Mouse (Mus musculus): ENCODE results near the gene Nudt19. TPM values are rescaled to one million over a fixed set of nuclear protein-coding genes. Genes with fewer than 3 reads are reported as not detected.
A peak's percentile ranks its signal among the peaks of the same experiment; 100 is the strongest.

Nudt19 gene
- polyA plus RNA-seq, 1 experiment from 2014 or later, result 125 TPM

DNA sequence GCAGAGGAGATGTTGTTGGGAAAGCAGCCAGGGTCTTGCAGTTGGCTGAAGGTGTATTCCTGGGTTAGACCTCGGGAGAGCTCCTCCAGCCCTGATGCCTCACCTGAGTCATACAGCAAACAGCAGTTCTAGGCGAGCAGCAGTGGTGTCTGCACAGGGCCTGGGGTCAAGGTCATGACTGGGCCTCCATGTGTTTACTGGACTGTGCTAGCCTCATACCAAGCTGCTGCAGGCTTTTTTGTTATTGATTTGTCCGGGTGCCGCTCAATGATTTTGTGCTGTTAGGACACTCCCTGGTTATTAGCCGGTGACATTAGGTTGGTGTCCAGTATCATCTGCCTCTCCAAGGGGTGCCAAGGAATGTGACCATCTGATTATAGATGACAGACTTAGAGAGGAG, 31.6 kb upstream of the Nudt19 start:
- Histone ChIP-seq H3K36me3 (ENCODE audit: control insufficient read depth, insufficient read depth, low read length) (peaks cover 10% of the 10 kb centered on the region), H3K9me3 (ENCODE audit: control insufficient read depth, low read length) (no peaks in the 10 kb centered on the region), H3K27ac (ENCODE audit: low read depth, low read length) (peak overlapping the region; percentile 67; the same call in 1 of the 2 replicates), H3K4me3 (ENCODE audit: low read depth, low read length) (peak overlapping the region; percentile 97), H3K27me3 (replicated peaks; ENCODE audit: control insufficient read depth, insufficient read depth, low read length) (peaks cover 25% of the 10 kb centered on the region), H3K4me2 (peak overlapping the region; percentile 100), H3K4me1 (replicated peaks; ENCODE audit: control insufficient read depth, insufficient read depth, low read length) (peaks cover 41% of the 10 kb centered on the region), H3K9ac (ENCODE audit: low read depth, low read length) (no peak overlapping the region)
- 62% methylated on average over 5 of the region's 5 CpGs for WGBS
- DNase-seq (ENCODE audit: low spot score), result no peak
- ATAC-seq (replicated peaks; ENCODE audit: low FRiP score), result no peak

DNA sequence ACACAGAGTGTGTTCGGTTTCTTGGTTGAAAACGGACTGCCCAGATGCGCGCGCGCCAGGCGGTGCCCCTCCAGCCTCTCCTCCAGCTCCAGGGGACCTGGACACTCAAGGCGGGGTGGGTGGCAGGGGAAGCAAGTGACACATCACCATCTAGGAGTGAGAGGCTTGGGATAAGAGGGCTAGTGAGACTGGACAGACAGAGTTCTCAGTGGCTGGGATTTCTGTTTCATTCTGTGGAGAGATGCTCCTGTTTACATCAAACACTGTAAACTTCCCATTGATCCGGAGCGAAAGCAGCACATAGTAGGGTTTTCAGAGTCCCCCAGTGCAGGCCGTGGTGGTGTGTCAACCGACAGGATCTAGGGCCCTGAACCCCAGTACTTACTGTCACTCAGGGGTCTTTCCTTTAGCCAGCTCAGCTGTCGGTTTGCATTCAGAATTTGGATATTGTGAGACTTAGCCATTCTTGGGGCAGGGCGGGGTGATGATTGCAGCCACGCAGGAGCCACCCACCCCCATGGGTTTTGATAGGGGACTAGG, 30.9 kb upstream of the Nudt19 start:
- Histone ChIP-seq H3K4me3 (ENCODE audit: low read depth, low read length) (peak overlapping the region; percentile 97), H3K9ac (ENCODE audit: low read depth, low read length) (peak overlapping the region; percentile 95), H3K27ac (ENCODE audit: low read depth, low read length) (peak overlapping the region; percentile 86), H3K27me3 (replicated peaks; ENCODE audit: control insufficient read depth, insufficient read depth, low read length) (peaks cover 25% of the 10 kb centered on the region), H3K4me2 (peak overlapping the region; percentile 100), H3K36me3 (ENCODE audit: control insufficient read depth, insufficient read depth, low read length) (peaks cover 3% of the 10 kb centered on the region), H3K9me3 (ENCODE audit: control insufficient read depth, low read length) (no peaks in the 10 kb centered on the region), H3K4me1 (replicated peaks; ENCODE audit: control insufficient read depth, insufficient read depth, low read length) (peaks cover 41% of the 10 kb centered on the region)
- WGBS, result 18% methylated on average over 15 of the region's 15 CpGs
- ATAC-seq (replicated peaks; ENCODE audit: low FRiP score) (no peak), DNase-seq (ENCODE audit: low spot score) (no peak)

DNA sequence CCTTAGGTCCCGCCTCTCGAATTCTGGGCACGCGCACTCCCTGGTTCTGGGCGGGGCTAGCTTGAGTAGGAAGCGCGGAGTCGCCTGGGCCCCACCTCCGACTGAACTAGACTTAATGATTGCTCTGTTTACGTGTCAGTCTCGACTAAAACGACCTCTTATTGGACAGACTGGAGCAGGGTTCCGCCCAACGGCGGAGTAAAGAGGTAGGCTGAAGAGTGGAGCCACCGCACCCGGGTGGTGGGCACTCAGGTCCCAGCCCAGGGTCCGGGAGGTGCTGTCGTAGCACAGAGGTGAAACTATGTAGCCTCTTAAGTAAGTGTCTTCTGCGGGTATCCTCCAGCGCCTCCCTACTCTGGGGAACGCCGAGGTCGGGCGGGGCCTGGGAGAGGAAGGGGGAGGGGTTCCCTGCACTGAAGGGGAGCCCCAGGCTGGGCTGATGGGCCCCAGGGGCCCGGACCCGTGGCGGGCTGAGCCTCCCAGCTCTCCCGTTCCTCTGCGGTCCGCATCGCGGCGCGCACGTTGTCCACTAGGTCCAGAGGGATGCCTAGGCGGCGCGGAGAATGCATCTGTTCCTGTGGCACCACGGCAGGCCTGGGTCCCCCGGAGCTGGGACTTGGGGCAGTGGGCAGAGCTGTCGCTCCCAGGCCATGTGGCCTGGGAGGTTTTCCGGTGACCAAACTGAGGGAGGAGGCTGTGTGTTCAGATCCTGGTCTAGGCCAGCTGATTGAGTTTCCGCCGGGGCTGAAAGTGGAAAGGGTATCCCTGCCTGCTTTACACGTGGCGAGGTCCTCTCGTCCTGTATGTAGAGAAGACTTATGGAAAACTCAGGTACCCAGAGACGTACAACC, 30.2 kb upstream of the Nudt19 start, which contains the start of gene Ankrd27:
Gene Ankrd27 (plus strand): TSS at position 190 of the 851 bp plus-strand sequence.
- Histone ChIP-seq H3K27me3 (replicated peaks; ENCODE audit: control insufficient read depth, insufficient read depth, low read length) (peaks cover 25% of the 10 kb centered on the region), H3K4me1 (replicated peaks; ENCODE audit: control insufficient read depth, insufficient read depth, low read length) (peaks cover 41% of the 10 kb centered on the region)
- peak; percentile 95 for ATAC-seq (replicated peaks; ENCODE audit: low FRiP score)

GRCm38 (mm10) chr7:35585191-35586054, 29.3 kb upstream of the Nudt19 start, which contains the start of gene Rgs9bp:
Gene Rgs9bp (minus strand): TSS chr7:35585582.
- Histone ChIP-seq H3K9ac (ENCODE audit: low read depth, low read length) (peak within 1 kb of the TSS; percentile 95), H3K27ac (ENCODE audit: low read depth, low read length) (peak within 1 kb of the TSS; percentile 86), H3K4me3 (ENCODE audit: low read depth, low read length) (peak within 1 kb of the TSS; percentile 97), H3K4me1 (replicated peaks; ENCODE audit: control insufficient read depth, insufficient read depth, low read length) (peaks cover 41% of the 10 kb centered on the region), H3K27me3 (replicated peaks; ENCODE audit: control insufficient read depth, insufficient read depth, low read length) (peaks cover 25% of the 10 kb centered on the region), H3K36me3 (ENCODE audit: control insufficient read depth, insufficient read depth, low read length) (no peaks in the 10 kb centered on the region), H3K4me2 (peak within 1 kb of the TSS; percentile 100), H3K9me3 (ENCODE audit: control insufficient read depth, low read length) (no peaks in the 10 kb centered on the region)
- ATAC-seq (replicated peaks; ENCODE audit: low FRiP score) (peak; percentile 44), DNase-seq (ENCODE audit: low spot score) (peak; percentile 83)
- under 1% methylated on average over 45 of the region's 45 CpGs for WGBS

More for the DNA sequence above, 30.2 kb upstream of the Nudt19 start, which contains the start of gene Ankrd27:
- no peaks in the 10 kb centered on the region for H3K36me3 ChIP-seq (ENCODE audit: control insufficient read depth, insufficient read depth, low read length)
- peak within 1 kb of the TSS; percentile 86 for H3K27ac ChIP-seq (ENCODE audit: low read depth, low read length)
- WGBS, result under 1% methylated on average over 49 of the region's 49 CpGs
- DNase-seq (ENCODE audit: low spot score), result peak; percentile 92
- peak within 1 kb of the TSS; percentile 100 for H3K4me2 ChIP-seq
- H3K4me3 ChIP-seq (ENCODE audit: low read depth, low read length), result peak within 1 kb of the TSS; percentile 97
- H3K9me3 ChIP-seq (ENCODE audit: control insufficient read depth, low read length), result no peaks in the 10 kb centered on the region
- H3K9ac ChIP-seq (ENCODE audit: low read depth, low read length), result peak within 1 kb of the TSS; percentile 95

DNA sequence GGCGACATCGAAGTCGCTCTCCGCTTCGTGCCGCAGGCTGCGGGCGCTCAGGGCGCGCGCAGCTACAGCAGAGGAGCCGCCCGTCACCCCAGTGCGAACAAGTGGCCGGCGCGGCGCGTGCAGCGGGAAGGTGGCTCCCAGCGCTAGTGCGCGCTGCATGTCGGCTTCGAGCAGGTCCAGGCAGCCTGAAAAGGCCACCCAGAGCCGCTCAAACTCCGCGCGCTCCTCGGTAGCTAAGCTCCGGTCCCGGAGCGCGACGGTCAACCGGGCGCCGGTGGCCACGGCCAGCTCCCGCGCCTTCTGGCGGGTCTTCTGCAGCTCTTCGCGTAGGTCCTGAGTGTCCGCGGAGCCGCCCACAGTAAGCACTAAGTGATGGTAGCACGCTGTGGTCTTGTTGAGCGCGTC, 28.7 kb upstream of the Nudt19 start:
- H3K4me1 ChIP-seq (replicated peaks; ENCODE audit: control insufficient read depth, insufficient read depth, low read length), result peaks cover 41% of the 10 kb centered on the region
- H3K36me3 ChIP-seq (ENCODE audit: control insufficient read depth, insufficient read depth, low read length), result no peaks in the 10 kb centered on the region
- DNase-seq (ENCODE audit: low spot score) (no peak), ATAC-seq (replicated peaks; ENCODE audit: low FRiP score) (no peak)
- peaks cover 25% of the 10 kb centered on the region for H3K27me3 ChIP-seq (replicated peaks; ENCODE audit: control insufficient read depth, insufficient read depth, low read length)
- peak overlapping the region; percentile 100 for H3K4me2 ChIP-seq
- no peak overlapping the region for H3K27ac ChIP-seq (ENCODE audit: low read depth, low read length)
- H3K4me3 ChIP-seq (ENCODE audit: low read depth, low read length), result peak overlapping the region; percentile 97
- peak overlapping the region; percentile 64 for H3K9ac ChIP-seq (ENCODE audit: low read depth, low read length)
- no peaks in the 10 kb centered on the region for H3K9me3 ChIP-seq (ENCODE audit: control insufficient read depth, low read length)
- WGBS, result under 1% methylated on average over 50 of the region's 50 CpGs

GRCm38 (mm10) chr7:35584068-35584785, 28.1 kb upstream of the Nudt19 start:
- H3K27ac ChIP-seq (ENCODE audit: low read depth, low read length), result no peak overlapping the region
- ATAC-seq (replicated peaks; ENCODE audit: low FRiP score), result no peak
- no peaks in the 10 kb centered on the region for H3K36me3 ChIP-seq (ENCODE audit: control insufficient read depth, insufficient read depth, low read length)
- DNase-seq (ENCODE audit: low spot score), result no peak
- H3K4me2 ChIP-seq, result peak overlapping the region; percentile 100
- 7% methylated on average over 36 of the region's 36 CpGs for WGBS
- no peaks in the 10 kb centered on the region for H3K9me3 ChIP-seq (ENCODE audit: control insufficient read depth, low read length)
- peak overlapping the region; percentile 64 for H3K9ac ChIP-seq (ENCODE audit: low read depth, low read length)
- H3K4me1 ChIP-seq (replicated peaks; ENCODE audit: control insufficient read depth, insufficient read depth, low read length), result peaks cover 39% of the 10 kb centered on the region
- peaks cover 25% of the 10 kb centered on the region for H3K27me3 ChIP-seq (replicated peaks; ENCODE audit: control insufficient read depth, insufficient read depth, low read length)
- H3K4me3 ChIP-seq (ENCODE audit: low read depth, low read length), result peak overlapping the region; percentile 97

DNA sequence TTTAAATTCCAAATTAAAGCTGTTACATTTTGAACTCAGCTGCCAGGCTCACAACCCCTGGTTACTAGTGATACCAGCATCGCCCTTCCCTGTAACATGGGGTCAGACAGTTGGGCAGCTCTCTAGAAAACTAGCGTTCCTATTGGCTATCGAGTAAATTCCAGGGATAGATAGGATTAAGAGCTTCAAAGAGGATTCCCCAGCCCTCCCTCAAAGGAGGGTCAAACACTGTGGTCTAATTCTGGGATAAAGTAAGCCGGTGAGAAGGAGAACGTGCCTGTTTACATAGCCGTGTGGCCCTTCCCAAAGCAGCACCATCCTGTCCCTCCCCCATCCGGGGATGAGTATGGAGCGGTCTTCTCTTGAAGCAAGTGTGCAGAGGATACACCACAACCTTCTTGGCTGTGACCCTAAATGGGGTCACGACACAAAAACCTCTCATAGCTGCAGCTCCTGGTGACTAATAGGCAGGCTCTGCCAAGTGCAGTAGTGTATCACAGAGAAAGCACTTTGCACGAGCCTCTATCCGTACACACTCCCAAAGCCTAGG, 27.4 kb upstream of the Nudt19 start:
- Histone ChIP-seq H3K4me2 (0 out of 2 replicates have a peak overlapping the region, but pooled peaks have one; percentile 100), H3K4me3 (ENCODE audit: low read depth, low read length) (no peak overlapping the region)
- 26% methylated on average over 11 of the region's 11 CpGs for WGBS

More for the DNA sequence above, 27.4 kb upstream of the Nudt19 start:
- DNase-seq (ENCODE audit: low spot score) (no peak), ATAC-seq (replicated peaks; ENCODE audit: low FRiP score) (no peak)
- H3K36me3 ChIP-seq (ENCODE audit: control insufficient read depth, insufficient read depth, low read length), result no peaks in the 10 kb centered on the region
- H3K27ac ChIP-seq (ENCODE audit: low read depth, low read length), result no peak overlapping the region
- H3K9me3 ChIP-seq (ENCODE audit: control insufficient read depth, low read length), result no peaks in the 10 kb centered on the region
- H3K9ac ChIP-seq (ENCODE audit: low read depth, low read length), result no peak overlapping the region
- peaks cover 25% of the 10 kb centered on the region for H3K27me3 ChIP-seq (replicated peaks; ENCODE audit: control insufficient read depth, insufficient read depth, low read length)
- H3K4me1 ChIP-seq (replicated peaks; ENCODE audit: control insufficient read depth, insufficient read depth, low read length), result peaks cover 32% of the 10 kb centered on the region

All from liver, embryonic 11.5 days (tissue).